Mouse (Mus musculus) frontal cortex, adult (tissue): Measurements from ENCODE around the gene Slc16a8.
A peak's percentile ranks its signal among the peaks of the same experiment; 100 is the strongest.

Experiments used
- ATAC-seq: cut with Nextera tagmentation; 2 replicates; pipeline ENCODE4 v1.9.2; 2017; ENCODE audit warnings: mild to moderate bottlenecking, moderate library complexity, mixed read lengths; ENCODE audit not compliant: low TSS enrichment

The Slc16a8 gene

DNA sequence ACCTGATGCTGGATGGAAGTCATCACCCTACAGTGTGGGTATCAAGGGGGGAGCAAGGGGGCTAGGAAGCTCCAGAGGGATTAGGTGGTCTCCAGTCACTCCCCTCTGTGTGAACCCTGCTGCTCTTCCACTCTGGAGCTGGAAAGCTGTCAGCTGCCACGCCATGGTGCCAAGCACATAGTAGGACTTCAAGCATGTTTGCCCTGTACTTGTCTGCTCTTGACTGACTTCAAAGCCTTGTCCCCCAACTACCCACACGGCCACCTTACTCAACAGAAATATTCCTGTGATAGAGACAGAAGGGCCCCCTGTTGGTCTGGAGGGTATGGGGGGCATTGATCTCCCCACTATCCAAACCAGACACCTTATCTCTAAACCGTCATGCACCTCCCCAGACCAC is 38.4 kb downstream of the Slc16a8 start:
- ATAC-seq: no peak

DNA sequence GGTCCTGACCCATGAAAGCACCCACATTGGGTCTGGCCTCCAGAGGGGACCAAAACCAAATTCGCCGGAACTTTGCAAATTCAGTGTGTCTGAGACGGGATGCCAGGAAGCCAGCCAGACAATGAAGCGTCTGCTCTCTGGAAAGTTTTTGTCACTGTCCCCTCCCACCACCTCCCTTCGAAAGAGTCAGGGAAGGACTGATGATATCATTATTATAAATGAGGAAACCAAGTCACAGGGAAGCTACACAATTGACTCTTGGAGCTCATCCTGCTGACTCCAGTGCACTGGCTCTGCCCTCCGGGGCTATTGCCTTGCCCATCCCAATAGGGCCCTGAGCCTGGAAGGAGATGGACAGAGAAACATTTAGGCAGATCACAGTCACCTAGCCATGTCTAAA is 41.0 kb downstream of the Slc16a8 start:
- no peak for ATAC-seq

DNA sequence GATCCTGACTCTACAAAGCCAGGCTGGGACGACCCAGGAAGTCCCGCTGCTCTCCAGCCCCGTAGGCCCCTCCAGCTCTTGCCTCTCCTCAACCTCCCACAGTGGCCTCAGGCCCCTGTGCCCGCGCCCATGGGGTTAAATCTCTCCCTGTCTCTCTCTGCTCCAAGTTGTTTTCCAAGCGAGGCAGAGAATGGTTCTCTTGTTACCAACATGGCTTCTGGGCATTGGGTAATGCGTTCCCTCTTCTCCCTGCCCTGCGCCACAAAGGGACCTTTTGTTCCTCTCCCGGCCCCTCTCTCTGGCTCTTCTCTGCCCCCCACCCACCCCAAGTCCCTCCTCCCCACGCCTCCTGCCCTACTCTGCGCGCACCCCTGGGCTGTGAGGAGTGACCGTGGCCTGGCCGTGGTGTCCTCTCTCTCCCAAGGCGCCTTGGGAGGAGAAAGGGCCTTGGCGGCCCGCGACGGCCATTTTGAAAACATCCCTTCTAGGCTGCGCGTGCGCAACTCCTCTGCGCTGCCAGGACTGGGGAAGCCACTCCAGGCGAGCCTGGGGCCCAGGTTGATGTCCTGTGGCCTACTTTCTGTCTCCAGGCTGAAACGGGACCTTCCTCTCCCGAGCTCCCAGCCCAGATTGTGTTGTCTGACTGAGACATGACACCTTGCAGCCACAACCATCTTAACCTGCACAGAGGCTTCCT is 41.7 kb downstream of the Slc16a8 start:
- ATAC-seq: peak; percentile 18; the same call in 1 of the 2 replicates

GRCm38 (mm10) chr15:79210357-79210756 is 44.2 kb downstream of the Slc16a8 start:
- no peak for ATAC-seq

DNA sequence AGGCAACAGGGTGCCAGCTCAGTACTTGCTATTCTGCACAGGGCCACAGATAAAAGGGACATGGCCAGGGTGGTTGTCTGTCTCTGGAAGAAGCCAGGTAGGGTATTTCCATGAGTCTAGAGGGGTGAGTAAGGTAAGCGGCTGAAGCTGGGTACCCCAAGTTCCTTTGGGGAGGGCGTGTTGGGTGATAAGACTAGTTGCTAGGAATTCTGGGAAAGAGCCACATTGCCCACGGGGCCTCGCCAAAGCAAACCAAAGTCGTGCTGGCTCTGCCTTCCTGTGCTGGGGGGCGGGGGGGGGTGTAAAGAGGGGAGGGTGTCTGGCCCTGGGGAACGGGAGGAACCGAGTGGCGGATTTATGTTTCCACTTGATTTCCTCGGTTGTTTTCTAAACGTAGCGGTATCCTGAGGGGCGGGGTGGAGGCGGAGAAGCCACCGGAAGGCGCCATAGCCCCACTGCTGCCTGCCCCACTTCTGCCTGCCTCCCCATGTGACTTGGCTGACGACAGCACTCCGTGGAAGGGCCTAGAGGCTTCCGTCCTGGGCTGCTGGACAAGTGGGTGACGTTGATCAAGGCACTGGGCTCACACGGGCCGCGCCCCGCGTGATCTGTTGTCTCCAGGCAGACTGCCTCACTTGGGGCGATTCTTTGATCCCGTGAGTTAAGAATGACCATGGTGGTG is 45.7 kb downstream of the Slc16a8 start:
- peak; percentile 49; the same call in 1 of the 2 replicates for ATAC-seq

DNA sequence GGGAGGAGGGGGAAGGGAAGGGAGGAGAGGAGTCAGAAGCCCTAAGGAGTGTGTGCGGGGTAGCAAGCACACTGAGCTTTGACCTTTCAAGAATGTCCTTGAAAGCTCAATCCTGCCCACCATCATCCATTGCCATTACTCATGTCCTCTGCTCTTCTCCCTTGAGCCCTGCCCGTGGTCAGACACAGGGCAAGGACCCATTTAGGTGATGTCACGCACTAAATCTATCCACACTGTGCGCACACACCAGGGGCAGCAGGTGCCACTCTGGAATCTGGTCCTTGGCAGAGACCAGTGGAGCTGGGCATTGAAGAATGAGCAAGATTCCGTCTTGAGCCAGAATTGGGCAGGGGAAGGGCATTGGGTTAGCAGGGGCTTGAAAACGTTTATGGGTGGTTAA is 46.4 kb downstream of the Slc16a8 start:
- no peak for ATAC-seq

DNA sequence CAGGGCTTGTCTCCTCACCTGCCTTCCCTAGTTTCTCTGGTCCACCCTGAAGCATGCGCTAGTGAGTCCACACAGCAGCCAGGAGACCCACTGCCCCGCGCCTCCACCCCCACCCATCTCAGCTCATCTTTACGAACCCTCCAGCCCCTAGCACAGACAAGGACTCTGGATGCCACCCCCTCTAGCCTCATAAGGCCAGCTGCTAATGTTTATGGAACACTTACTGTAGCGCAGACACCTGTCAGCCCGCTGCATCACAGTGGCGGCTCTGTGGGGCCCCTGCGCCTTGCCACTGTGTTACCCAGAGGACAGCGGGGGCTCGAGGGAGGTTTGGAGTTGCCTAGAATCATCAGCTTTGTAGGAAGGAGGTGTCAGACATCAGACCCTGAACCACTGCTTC is 52.0 kb downstream of the Slc16a8 start:
- ATAC-seq: no peak

DNA sequence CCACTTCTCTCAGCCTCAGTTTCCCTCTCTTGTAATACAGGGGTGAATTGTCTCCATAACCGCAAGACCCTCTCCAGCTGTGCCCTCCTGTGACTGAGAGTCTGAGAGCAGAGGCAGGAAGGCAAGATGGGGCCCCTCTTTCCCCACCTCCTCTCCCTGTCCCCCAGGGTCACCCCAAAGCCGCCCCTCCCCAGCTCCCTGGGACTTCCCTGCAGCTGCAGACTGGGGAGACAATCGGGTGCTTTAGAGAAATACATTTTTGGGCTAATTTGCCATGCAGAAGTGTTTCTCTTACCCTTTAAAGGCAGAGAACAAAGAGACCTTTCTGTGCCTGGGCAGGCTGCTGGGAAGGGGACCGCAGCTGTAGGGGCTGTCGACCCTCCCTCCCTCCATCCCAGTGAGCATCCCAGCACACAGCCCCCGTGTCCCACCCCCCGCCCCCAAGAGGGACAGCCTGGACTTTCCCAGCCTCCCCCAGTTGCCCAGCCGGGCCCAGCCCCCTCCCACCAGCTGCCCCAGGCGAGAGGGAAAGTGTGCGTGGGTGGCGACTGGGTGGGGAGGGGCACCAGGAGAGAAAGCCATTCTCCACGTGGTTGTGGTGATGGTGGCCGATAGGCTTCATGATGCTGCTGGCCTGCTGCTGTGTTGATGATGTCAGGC is 52.9 kb downstream of the Slc16a8 start:
- 0 out of 2 replicates have a peak, but pooled peaks have one; percentile 20 for ATAC-seq
